Mouse (Mus musculus) ES-E14 (cell line): Measurements from ENCODE around the gene Unc5c.

Source experiments
- MAFK ChIP-seq: IDR thresholded peaks from 2 replicates; pipeline ENCODE4 v1.6.1; 2014; ENCODE audit warnings: mild to moderate bottlenecking, low read depth, low read length, inconsistent platforms; ENCODE audit not compliant: insufficient read depth
- ZNF384 ChIP-seq: IDR thresholded peaks from 2 replicates; pipeline ENCODE4 v1.6.1; 2012; ENCODE audit warnings: low read depth, low read length, inconsistent platforms

GRCm38 (mm10) chr3:141462482-141462881 lies 2.5 kb upstream of the Unc5c start:
- TF ChIP-seq ZNF384 (no peak), MAFK (no peak)
